Mouse (Mus musculus): ENCODE measurements around the gene Gdf15. TPM values are rescaled to one million over a fixed set of nuclear protein-coding genes. Genes with fewer than 3 reads are reported as not detected.
"Not testable (repeated sequence)": the region's sequence is repeated elsewhere in the genome, so short reads cannot be mapped to it uniquely, and the experiment has no call there.

The Gdf15 gene
- polyA plus RNA-seq, 1 experiment from 2014 or later, result 0.86 TPM

GRCm38 (mm10) chr8:70594621-70595564, 37.4 kb downstream of the Gdf15 start:
- Histone ChIP-seq H3K4me3 (peak overlapping the region; percentile 75), H3K27ac (replicated peaks) (peak overlapping the region; percentile 93), H3K9me3 (no peaks in the 10 kb centered on the region), H3K9ac (peak overlapping the region; percentile 87), H3K4me1 (peaks cover 77% of the 10 kb centered on the region), H3K36me3 (peaks cover 54% of the 10 kb centered on the region), H3K4me2 (peak overlapping the region; percentile 97), H3K27me3 (replicated peaks) (no peaks in the 10 kb centered on the region; the same call in 1 of the 2 replicates)
- 6% methylated on average over 82 of the region's 82 CpGs for WGBS
- no peak for ATAC-seq (ENCODE audit: extremely low read depth, insufficient number of reproducible peaks, low FRiP score, low TSS enrichment)

- Histone ChIP-seq H3K4me3 (peak within 1 kb of the TSS; percentile 75), H3K27ac (replicated peaks) (peak within 1 kb of the TSS; percentile 93), H3K4me1 (peaks cover 70% of the 10 kb centered on the region), H3K27me3 (replicated peaks) (no peaks in the 10 kb centered on the region), H3K4me2 (peak within 1 kb of the TSS; percentile 97), H3K36me3 (peaks cover 58% of the 10 kb centered on the region), H3K9ac (peak within 1 kb of the TSS; percentile 87), H3K9me3 (no peaks in the 10 kb centered on the region)
- peak; percentile 77 for ATAC-seq (ENCODE audit: extremely low read depth, insufficient number of reproducible peaks, low FRiP score, low TSS enrichment)
- under 1% methylated on average over 40 of the region's 40 CpGs for WGBS
Observed at GRCm38 (mm10) chr8:70593961-70594609, 38.2 kb downstream of the Gdf15 start, which contains the start of gene Isyna1. TSS of gene Isyna1 (plus strand) at chr8:70594373.

- peaks cover 61% of the 10 kb centered on the region for H3K4me1 ChIP-seq
- H3K27ac ChIP-seq (replicated peaks), result peak overlapping the region; percentile 93
- H3K4me2 ChIP-seq, result peak overlapping the region; percentile 97
- no peak for ATAC-seq (ENCODE audit: extremely low read depth, insufficient number of reproducible peaks, low FRiP score, low TSS enrichment)
- no peaks in the 10 kb centered on the region for H3K27me3 ChIP-seq (replicated peaks)
- no peaks in the 10 kb centered on the region for H3K9me3 ChIP-seq
- peaks cover 61% of the 10 kb centered on the region for H3K36me3 ChIP-seq
- peak overlapping the region; percentile 87 for H3K9ac ChIP-seq
- 39% methylated on average over 8 of the region's 8 CpGs for WGBS
- H3K4me3 ChIP-seq, result peak overlapping the region; percentile 75
Observed at GRCm38 (mm10) chr8:70593173-70593572, 39.1 kb downstream of the Gdf15 start.

GRCm38 (mm10) chr8:70591569-70591968, 40.7 kb downstream of the Gdf15 start:
- no peak for ATAC-seq (ENCODE audit: extremely low read depth, insufficient number of reproducible peaks, low FRiP score, low TSS enrichment)
- peaks cover 53% of the 10 kb centered on the region for H3K4me1 ChIP-seq
- no peak overlapping the region for H3K4me3 ChIP-seq
- H3K9me3 ChIP-seq, result no peaks in the 10 kb centered on the region
- WGBS, result 64% methylated on average over 12 of the region's 12 CpGs
- H3K27me3 ChIP-seq (replicated peaks), result no peaks in the 10 kb centered on the region
- H3K4me2 ChIP-seq, result no peak overlapping the region
- peaks cover 69% of the 10 kb centered on the region for H3K36me3 ChIP-seq
- H3K9ac ChIP-seq, result peak overlapping the region; percentile 20; the same call in 1 of the 2 replicates
- peak overlapping the region; percentile 59 for H3K27ac ChIP-seq (replicated peaks)

- H3K4me1 ChIP-seq, result peaks cover 24% of the 10 kb centered on the region
- H3K9ac ChIP-seq, result peak overlapping the region; percentile 44; the same call in 1 of the 2 replicates
- WGBS, result 77% methylated on average over 4 of the region's 4 CpGs
- H3K36me3 ChIP-seq, result peaks cover 90% of the 10 kb centered on the region
- not testable (repeated sequence) for H3K27me3 ChIP-seq (replicated peaks); H3K4me2 ChIP-seq; ATAC-seq (ENCODE audit: extremely low read depth, insufficient number of reproducible peaks, low FRiP score, low TSS enrichment); H3K4me3 ChIP-seq; H3K9me3 ChIP-seq; H3K27ac ChIP-seq (replicated peaks)
Observed at GRCm38 (mm10) chr8:70587955-70588354, 44.3 kb downstream of the Gdf15 start.

- WGBS, result 39% methylated on average over 7 of the region's 7 CpGs
Observed at GRCm38 (mm10) chr8:70585258-70585652, 47.0 kb downstream of the Gdf15 start.

GRCm38 (mm10) chr8:70584606-70585257, 47.5 kb downstream of the Gdf15 start:
- no peaks in the 10 kb centered on the region for H3K9me3 ChIP-seq
- no peak overlapping the region for H3K4me3 ChIP-seq
- H3K27ac ChIP-seq (replicated peaks), result no peak overlapping the region
- peaks cover 8% of the 10 kb centered on the region for H3K4me1 ChIP-seq
- WGBS, result 84% methylated on average over 9 of the region's 9 CpGs
- no peaks in the 10 kb centered on the region for H3K27me3 ChIP-seq (replicated peaks)
- peaks cover 98% of the 10 kb centered on the region for H3K36me3 ChIP-seq
- H3K9ac ChIP-seq, result no peak overlapping the region
- ATAC-seq (ENCODE audit: extremely low read depth, insufficient number of reproducible peaks, low FRiP score, low TSS enrichment), result no peak; the same call in 1 of the 2 replicates
- H3K4me2 ChIP-seq, result no peak overlapping the region

More at GRCm38 (mm10) chr8:70585258-70585652, 47.0 kb downstream of the Gdf15 start:
- Histone ChIP-seq H3K27ac (replicated peaks) (no peak overlapping the region), H3K9ac (no peak overlapping the region), H3K27me3 (replicated peaks) (no peaks in the 10 kb centered on the region), H3K36me3 (peaks cover 98% of the 10 kb centered on the region), H3K4me1 (peaks cover 8% of the 10 kb centered on the region), H3K4me2 (no peak overlapping the region), H3K4me3 (no peak overlapping the region), H3K9me3 (no peaks in the 10 kb centered on the region)
- peak; percentile 24; the same call in 1 of the 2 replicates for ATAC-seq (ENCODE audit: extremely low read depth, insufficient number of reproducible peaks, low FRiP score, low TSS enrichment)

GRCm38 (mm10) chr8:70583476-70584387, 48.5 kb downstream of the Gdf15 start:
- peaks cover 95% of the 10 kb centered on the region for H3K36me3 ChIP-seq
- H3K27ac ChIP-seq (replicated peaks), result no peak overlapping the region
- no peak overlapping the region for H3K9ac ChIP-seq
- no peaks in the 10 kb centered on the region for H3K9me3 ChIP-seq
- ATAC-seq (ENCODE audit: extremely low read depth, insufficient number of reproducible peaks, low FRiP score, low TSS enrichment), result no peak
- H3K4me3 ChIP-seq, result no peak overlapping the region
- WGBS, result 90% methylated on average over 18 of the region's 18 CpGs
- H3K27me3 ChIP-seq (replicated peaks), result no peaks in the 10 kb centered on the region
- no peak overlapping the region for H3K4me2 ChIP-seq
- peaks cover 8% of the 10 kb centered on the region for H3K4me1 ChIP-seq

Measured in heart, embryonic 13.5 days (tissue).